Mouse (Mus musculus) midbrain, embryonic 10.5 days (tissue): ENCODE measurements at regions not wholly inside any gene's neighbourhood (a gene's known extent, or its start where the extent isn't known, plus 50 kb on each side); places are given as distances from the start of the nearest gene placed in this dataset.

Experiments used
- DNase-seq: peaks from one replicate; pipeline ENCODE4 v3.0.0-alpha.2; 2017; ENCODE audit warnings: low spot score
- H3K27ac ChIP-seq: fragments of 300-500 bp; sonication (generic); replicated peaks from 2 replicates; pipeline ENCODE4 v1.5.1; 2016; ENCODE audit warnings: mild to moderate bottlenecking
- H3K27me3 ChIP-seq: fragments of 300-500 bp; sonication (generic); 2 replicates; pipeline ENCODE4 v1.6.1; 2016; ENCODE audit warnings: low read depth, mild to moderate bottlenecking; ENCODE audit not compliant: poor library complexity, severe bottlenecking
- H3K36me3 ChIP-seq: fragments of 300-500 bp; sonication (generic); 2 replicates; pipeline ENCODE4 v1.6.1; 2016; ENCODE audit warnings: mild to moderate bottlenecking, moderate library complexity
- H3K4me1 ChIP-seq: fragments of 300-500 bp; sonication (generic); 2 replicates; pipeline ENCODE4 v1.6.1; 2016
- H3K4me3 ChIP-seq: fragments of 300-500 bp; sonication (generic); 2 replicates; pipeline ENCODE4 v1.5.1; 2016; ENCODE audit warnings: mild to moderate bottlenecking, moderate library complexity
- H3K9me3 ChIP-seq: fragments of 300-500 bp; sonication (generic); replicated peaks from 2 replicates; pipeline ENCODE4 v1.6.1; 2016; ENCODE audit warnings: mild to moderate bottlenecking
- WGBS: fragments of 180-500 bp; shearing (Covaris S2); methylation state at CpG from one replicate; pipeline ENCODE4 v1.1.7; 2016; 5-methylcytosine and 5-hydroxymethylcytosine counted together

- Histone ChIP-seq H3K9me3 (no peaks in the 10 kb centered on the region), H3K4me3 (no peak overlapping the region), H3K36me3 (no peaks in the 10 kb centered on the region), H3K4me1 (peaks cover 16% of the 10 kb centered on the region), H3K27me3 (no peaks in the 10 kb centered on the region), H3K27ac (no peak overlapping the region; the same call in 1 of the 2 replicates)
- no peak for DNase-seq
- 92% methylated on average over 2 of the region's 2 CpGs for WGBS
Measured at GRCm38 (mm10) chr4:31672842-31673171, 291.1 kb upstream of the Map3k7 start.

GRCm38 (mm10) chr4:31679007-31679590 is 284.8 kb upstream of the Map3k7 start:
- H3K36me3 ChIP-seq = no peaks in the 10 kb centered on the region
- H3K27ac ChIP-seq = peak overlapping the region; percentile 66
- H3K27me3 ChIP-seq = no peaks in the 10 kb centered on the region
- DNase-seq = no peak
- no peaks in the 10 kb centered on the region for H3K9me3 ChIP-seq
- H3K4me1 ChIP-seq = peaks cover 12% of the 10 kb centered on the region; the same call in 1 of the 2 replicates
- H3K4me3 ChIP-seq = no peak overlapping the region
- 72% methylated on average over 13 of the region's 13 CpGs for WGBS

GRCm38 (mm10) chr4:31680958-31681357 is 282.9 kb upstream of the Map3k7 start:
- WGBS = 92% methylated on average over 2 of the region's 2 CpGs
- Histone ChIP-seq H3K27ac (no peak overlapping the region), H3K36me3 (no peaks in the 10 kb centered on the region), H3K9me3 (no peaks in the 10 kb centered on the region), H3K27me3 (no peaks in the 10 kb centered on the region), H3K4me3 (no peak overlapping the region), H3K4me1 (peaks cover 12% of the 10 kb centered on the region; the same call in 1 of the 2 replicates)
- DNase-seq = no peak

- no peak overlapping the region for H3K4me3 ChIP-seq
- no peak for DNase-seq
- no peaks in the 10 kb centered on the region for H3K36me3 ChIP-seq
- whole genome bisulfite sequencing = 92% methylated on average over 2 of the region's 2 CpGs
- H3K27me3 ChIP-seq = no peaks in the 10 kb centered on the region
- H3K27ac ChIP-seq = no peak overlapping the region
- no peaks in the 10 kb centered on the region for H3K9me3 ChIP-seq
- no peaks in the 10 kb centered on the region for H3K4me1 ChIP-seq
Measured at GRCm38 (mm10) chr4:31689083-31689482, 274.8 kb upstream of the Map3k7 start.

- no peak overlapping the region for H3K27ac ChIP-seq
- DNase-seq = no peak
- WGBS = 82% methylated on average over 9 of the region's 9 CpGs
Measured at GRCm38 (mm10) chr4:31697769-31698505, 266.0 kb upstream of the Map3k7 start.

GRCm38 (mm10) chr4:31698506-31698782 is 265.5 kb upstream of the Map3k7 start:
- H3K27ac ChIP-seq = no peak overlapping the region
- no peak overlapping the region for H3K4me3 ChIP-seq
- H3K36me3 ChIP-seq = no peaks in the 10 kb centered on the region
- WGBS = 85% methylated on average over 4 of the region's 4 CpGs
- H3K9me3 ChIP-seq = no peaks in the 10 kb centered on the region
- H3K27me3 ChIP-seq = no peaks in the 10 kb centered on the region
- no peak for DNase-seq
- H3K4me1 ChIP-seq = peaks cover 6% of the 10 kb centered on the region; the same call in 1 of the 2 replicates

More at GRCm38 (mm10) chr4:31697769-31698505, 266.0 kb upstream of the Map3k7 start:
- Histone ChIP-seq H3K27me3 (no peaks in the 10 kb centered on the region), H3K4me1 (peaks cover 6% of the 10 kb centered on the region; the same call in 1 of the 2 replicates), H3K9me3 (no peaks in the 10 kb centered on the region), H3K36me3 (no peaks in the 10 kb centered on the region), H3K4me3 (no peak overlapping the region)

- Histone ChIP-seq H3K4me3 (no peak overlapping the region), H3K4me1 (peaks cover 6% of the 10 kb centered on the region; the same call in 1 of the 2 replicates), H3K27me3 (no peaks in the 10 kb centered on the region), H3K27ac (no peak overlapping the region), H3K9me3 (no peaks in the 10 kb centered on the region), H3K36me3 (no peaks in the 10 kb centered on the region)
- WGBS = 74% methylated on average over 5 of the region's 5 CpGs
- DNase-seq = no peak
Measured at GRCm38 (mm10) chr4:31699296-31699695, 264.6 kb upstream of the Map3k7 start.

- Histone ChIP-seq H3K4me3 (no peak overlapping the region), H3K36me3 (no peaks in the 10 kb centered on the region), H3K27ac (no peak overlapping the region), H3K9me3 (no peaks in the 10 kb centered on the region), H3K4me1 (no peaks in the 10 kb centered on the region), H3K27me3 (no peaks in the 10 kb centered on the region)
- DNase-seq = no peak
- WGBS = 94% methylated on average over 2 of the region's 2 CpGs
Measured at GRCm38 (mm10) chr4:31714054-31714651, 249.7 kb upstream of the Map3k7 start.

- no peaks in the 10 kb centered on the region for H3K27me3 ChIP-seq
- H3K4me3 ChIP-seq = no peak overlapping the region
- DNase-seq = no peak
- H3K9me3 ChIP-seq = no peaks in the 10 kb centered on the region
- H3K4me1 ChIP-seq = peaks cover 7% of the 10 kb centered on the region
- no peaks in the 10 kb centered on the region for H3K36me3 ChIP-seq
- no peak overlapping the region for H3K27ac ChIP-seq
- WGBS = 83% methylated on average over 7 of the region's 7 CpGs
Measured at GRCm38 (mm10) chr4:31723501-31723900, 240.4 kb upstream of the Map3k7 start.

GRCm38 (mm10) chr4:31724400-31724799 is 239.5 kb upstream of the Map3k7 start:
- 77% methylated on average over 2 of the region's 2 CpGs for WGBS
- no peaks in the 10 kb centered on the region for H3K9me3 ChIP-seq
- no peaks in the 10 kb centered on the region for H3K36me3 ChIP-seq
- no peak for DNase-seq
- no peak overlapping the region for H3K27ac ChIP-seq
- no peaks in the 10 kb centered on the region for H3K27me3 ChIP-seq
- no peak overlapping the region for H3K4me3 ChIP-seq
- H3K4me1 ChIP-seq = peaks cover 7% of the 10 kb centered on the region

GRCm38 (mm10) chr4:31727498-31728148 is 236.3 kb upstream of the Map3k7 start:
- no peak overlapping the region for H3K27ac ChIP-seq
- WGBS = 87% methylated on average over 9 of the region's 9 CpGs

GRCm38 (mm10) chr4:31728149-31728516 is 235.8 kb upstream of the Map3k7 start:
- DNase-seq = no peak
- Histone ChIP-seq H3K36me3 (no peaks in the 10 kb centered on the region), H3K4me1 (no peaks in the 10 kb centered on the region), H3K27me3 (no peaks in the 10 kb centered on the region), H3K4me3 (no peak overlapping the region), H3K27ac (no peak overlapping the region), H3K9me3 (no peaks in the 10 kb centered on the region)
- WGBS = 93% methylated on average over 3 of the region's 3 CpGs

More at GRCm38 (mm10) chr4:31727498-31728148, 236.3 kb upstream of the Map3k7 start:
- H3K4me1 ChIP-seq = no peaks in the 10 kb centered on the region
- no peak for DNase-seq
- no peak overlapping the region for H3K4me3 ChIP-seq
- no peaks in the 10 kb centered on the region for H3K27me3 ChIP-seq
- H3K9me3 ChIP-seq = no peaks in the 10 kb centered on the region
- no peaks in the 10 kb centered on the region for H3K36me3 ChIP-seq

- no peaks in the 10 kb centered on the region for H3K4me1 ChIP-seq
- H3K36me3 ChIP-seq = no peaks in the 10 kb centered on the region
- no peak overlapping the region for H3K27ac ChIP-seq
- H3K4me3 ChIP-seq = no peak overlapping the region
- H3K27me3 ChIP-seq = no peaks in the 10 kb centered on the region
- 87% methylated on average over 3 of the region's 3 CpGs for WGBS
- no peak for DNase-seq
- no peaks in the 10 kb centered on the region for H3K9me3 ChIP-seq
Measured at GRCm38 (mm10) chr4:31743776-31744175, 220.1 kb upstream of the Map3k7 start.
